Mouse (Mus musculus) urinary bladder, postnatal 36 days (tissue): ENCODE data around the gene Tead1.
A peak's percentile ranks its signal among the peaks of the same experiment; 100 is the strongest.
"Not testable (repeated sequence)": the region's sequence is repeated elsewhere in the genome, so short reads cannot be mapped to it uniquely, and the experiment has no call there.

ENCODE experiments used
- DNase-seq, 2 experiments: peaks; one replicate each; pipeline ENCODE4 v3.0.0; 2022; ENCODE audit warnings: low spot score in 2 of 2, mixed read lengths in 1 of 2

The Tead1 gene

DNA sequence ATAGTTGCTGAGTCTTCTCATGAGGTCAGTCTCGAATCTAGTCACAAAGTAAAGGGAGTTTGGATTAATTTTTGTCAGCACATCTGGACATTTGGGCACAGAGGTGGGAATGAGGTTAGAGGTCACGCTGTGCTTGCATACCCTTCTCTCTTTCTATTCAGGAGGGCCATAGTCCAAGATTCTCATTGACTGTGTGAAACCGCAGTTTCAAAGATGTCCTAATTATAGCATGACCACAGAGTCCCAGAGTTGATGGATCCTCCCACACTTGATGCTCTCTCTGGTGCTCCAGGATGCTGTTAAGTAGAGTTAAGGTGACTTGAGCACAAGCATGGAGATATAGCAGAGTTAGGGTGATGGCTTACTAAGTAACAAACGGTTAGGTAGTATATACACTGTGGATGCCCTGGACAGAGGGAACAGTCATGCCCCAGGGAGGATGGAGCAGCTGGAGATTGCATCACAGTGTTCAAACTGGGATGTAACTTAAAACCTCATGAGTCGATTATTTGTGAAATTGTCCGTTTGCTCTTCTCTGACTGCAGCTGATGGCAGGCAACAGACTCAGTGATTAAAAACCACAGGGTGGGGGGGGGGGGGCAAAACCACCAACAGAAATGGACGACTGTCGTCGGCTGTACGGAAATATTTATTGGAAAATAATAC lies 238.6 kb downstream of the Tead1 start:
- no peak for DNase-seq

DNA sequence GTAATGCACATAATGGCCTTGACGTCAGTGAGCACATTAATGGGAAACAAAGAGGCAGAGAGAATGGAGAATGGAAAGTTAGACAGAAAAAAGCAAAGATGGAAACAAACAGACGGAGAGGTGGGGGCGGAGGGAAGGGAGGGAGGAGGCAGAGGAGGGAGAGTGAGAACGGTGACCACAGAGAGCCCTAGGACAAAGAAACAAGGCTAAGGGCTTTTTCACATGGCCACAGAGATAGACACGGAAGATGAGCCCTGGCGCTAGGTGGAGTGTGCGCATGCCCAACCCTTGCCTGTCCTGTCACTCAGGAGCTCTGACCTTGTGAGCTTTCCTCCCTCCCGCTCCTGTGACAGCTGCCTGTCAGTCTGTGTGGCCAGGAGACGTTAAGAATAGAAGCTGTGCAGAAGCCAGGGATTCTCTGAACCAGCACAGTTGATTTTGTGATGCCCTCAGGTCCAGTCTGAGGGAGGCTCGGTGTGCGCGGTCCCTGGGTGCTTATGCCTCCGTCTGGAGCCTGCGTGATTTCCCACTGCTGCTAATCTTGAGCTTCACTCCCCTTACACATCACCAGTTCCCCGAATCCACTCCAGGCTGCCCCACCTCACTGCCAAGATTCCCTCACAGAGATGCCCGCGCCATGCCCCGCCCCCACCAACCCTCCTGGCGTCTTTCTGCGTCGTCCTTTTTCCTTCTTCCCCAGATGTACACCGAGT lies 239.3 kb downstream of the Tead1 start:
- DNase-seq = no peak

DNA sequence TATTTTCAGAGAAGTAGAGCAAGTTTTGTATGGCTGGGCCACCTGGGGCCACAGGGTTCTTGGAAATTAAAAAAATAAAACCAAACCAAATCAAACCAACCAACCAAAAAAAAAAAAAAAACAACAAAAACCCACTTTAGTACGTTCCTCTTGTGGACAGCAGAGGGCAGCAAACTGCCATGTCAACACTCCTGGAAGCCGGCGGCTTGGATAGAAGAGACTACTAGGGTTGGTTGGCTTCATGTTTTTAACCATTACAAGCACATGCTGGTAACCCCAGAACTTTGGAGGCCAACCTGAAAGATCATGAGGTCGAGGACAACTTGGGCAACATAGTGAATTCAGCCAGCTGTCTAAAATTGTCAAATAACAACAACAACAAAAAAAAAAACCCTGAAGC lies 240.7 kb downstream of the Tead1 start:
- DNase-seq = peak in 1 of 2 experiments; percentile 30

DNA sequence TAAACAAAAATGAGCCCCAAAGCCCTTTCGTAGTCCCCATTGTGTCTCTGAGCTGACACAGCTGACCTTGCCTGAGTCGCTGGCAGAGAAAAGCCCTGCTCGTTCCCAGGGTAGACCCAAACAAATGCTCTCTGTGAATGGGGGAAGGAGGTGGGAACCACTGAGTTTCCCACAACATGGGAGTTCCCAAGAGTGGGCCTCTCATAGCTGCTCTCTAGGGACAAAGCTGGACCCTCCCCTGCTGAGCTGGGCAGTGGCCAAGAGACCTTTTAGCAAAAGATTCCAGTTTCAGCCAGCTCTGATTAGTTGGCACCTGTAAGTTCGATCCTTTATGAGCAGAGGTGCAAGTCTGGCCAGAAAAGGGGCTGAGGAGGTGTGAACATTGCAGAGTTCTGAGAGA lies 243.7 kb downstream of the Tead1 start:
- no peak for DNase-seq

DNA sequence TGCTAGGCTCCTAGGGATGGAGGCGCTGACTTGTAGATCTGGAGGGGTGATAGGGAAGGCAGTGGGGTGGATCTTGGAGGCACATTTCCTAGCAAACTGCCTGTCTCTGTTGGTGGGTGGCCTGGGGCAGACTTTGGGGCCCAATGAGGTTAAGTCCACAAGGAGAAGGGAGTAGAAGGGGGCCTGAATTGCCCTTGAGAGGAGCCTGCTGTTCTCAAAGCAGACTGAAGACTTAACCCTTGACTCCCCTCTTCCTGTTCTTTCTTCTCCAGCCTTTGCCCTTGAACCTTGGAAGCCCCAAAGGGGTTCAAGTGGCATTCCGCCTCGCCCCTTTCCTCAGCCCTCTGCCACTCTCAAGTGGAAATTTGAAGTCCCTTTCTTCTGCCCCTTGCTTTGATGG lies 244.6 kb downstream of the Tead1 start:
- DNase-seq = no peak

DNA sequence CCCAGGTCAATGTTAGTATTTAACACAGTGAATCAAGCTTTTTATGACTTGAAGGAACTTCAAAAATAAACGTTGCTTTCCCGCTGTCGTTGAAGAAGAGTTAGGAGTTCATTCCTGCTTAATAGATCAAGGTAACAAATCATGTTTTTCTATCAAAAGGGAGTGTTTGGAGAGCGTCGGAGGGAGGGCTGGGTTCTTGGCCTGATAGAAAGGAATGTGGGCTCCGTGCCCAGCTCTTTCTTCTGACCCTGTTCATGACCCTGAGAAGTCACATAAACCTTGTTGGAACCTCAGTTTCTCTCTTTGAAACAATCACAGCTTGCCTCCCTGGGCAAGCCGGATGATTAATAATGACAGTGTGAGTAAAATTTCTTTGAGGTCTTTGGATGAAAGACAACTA lies 251.6 kb downstream of the Tead1 start:
- DNase-seq = no peak

DNA sequence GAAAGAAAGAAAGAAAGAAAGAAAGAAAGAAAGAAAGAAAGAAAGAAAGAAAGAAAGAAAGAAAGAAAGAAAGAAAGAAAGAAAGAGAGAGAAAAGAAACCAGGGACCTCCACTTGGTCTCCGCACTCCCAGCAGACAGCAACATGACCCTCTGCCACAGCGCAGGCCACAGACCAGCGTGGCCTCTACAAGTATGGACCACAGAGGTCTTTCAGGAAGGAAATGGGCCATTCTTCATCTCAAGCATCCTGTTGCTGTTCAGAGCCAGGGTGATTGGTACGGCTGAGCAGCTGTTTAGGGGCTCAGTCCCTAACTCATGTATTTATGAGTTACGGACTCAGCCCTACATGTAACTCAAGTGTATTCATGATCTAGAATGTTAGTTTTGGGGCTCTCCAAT lies 256.8 kb downstream of the Tead1 start:
- DNase-seq = not testable (repeated sequence)

DNA sequence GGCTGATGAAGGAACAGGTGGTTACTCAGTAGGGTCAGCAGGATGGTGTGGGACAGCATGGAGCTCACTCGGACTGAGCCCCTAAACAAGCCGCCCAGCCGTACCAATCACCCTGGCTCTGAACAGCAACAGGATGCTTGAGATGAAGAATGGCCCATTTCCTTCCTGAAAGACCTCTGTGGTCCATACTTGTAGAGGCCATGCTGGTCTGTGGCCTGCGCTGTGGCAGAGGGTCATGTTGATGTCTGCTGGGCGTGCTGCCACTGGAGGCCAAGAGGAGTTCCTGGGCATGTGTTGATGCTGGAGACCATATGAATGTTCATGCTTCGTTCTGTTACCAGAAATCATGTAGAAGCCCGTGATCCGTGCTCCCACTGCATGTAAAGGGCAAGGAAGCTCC lies 258.0 kb downstream of the Tead1 start:
- DNase-seq = no peak

DNA sequence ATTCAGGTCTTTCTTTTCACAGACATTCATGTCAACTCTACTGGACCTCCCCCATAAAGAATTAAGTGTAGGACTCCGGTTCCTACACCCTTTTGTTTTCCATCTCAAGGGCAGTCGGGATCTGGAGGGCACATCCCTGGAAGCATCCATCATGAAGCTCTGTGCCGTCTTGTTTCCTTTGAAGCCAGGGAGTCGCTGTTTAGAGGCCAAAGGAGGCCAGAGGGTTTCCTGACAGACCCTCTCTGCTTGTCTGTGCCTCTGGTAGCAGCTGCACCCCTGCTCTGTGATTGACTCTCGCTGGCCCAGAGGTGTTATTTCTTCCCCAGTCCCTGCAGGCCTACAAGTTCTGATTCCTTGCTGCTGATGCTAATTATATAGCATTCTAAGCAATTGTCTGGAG lies 259.8 kb downstream of the Tead1 start:
- DNase-seq = no peak

DNA sequence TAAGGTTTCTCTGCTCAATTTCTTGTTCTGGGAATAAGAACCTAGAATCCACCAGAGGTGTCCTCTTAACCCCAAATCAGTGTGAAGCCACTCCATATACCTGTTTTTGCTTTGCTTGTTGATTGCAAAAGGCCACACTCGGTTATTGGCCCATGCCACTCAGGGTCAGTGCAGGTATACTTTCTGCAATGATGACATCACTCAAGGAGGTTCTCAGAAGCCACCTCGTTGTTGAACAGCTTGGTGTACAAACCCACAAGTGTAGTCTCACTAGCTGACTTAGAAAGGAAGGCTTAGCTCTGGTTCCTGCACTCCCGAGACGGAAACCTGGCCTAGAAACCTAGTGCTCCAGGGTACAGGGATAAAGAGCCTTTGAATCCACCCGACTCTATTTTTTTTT lies 263.4 kb downstream of the Tead1 start:
- no peak for DNase-seq

DNA sequence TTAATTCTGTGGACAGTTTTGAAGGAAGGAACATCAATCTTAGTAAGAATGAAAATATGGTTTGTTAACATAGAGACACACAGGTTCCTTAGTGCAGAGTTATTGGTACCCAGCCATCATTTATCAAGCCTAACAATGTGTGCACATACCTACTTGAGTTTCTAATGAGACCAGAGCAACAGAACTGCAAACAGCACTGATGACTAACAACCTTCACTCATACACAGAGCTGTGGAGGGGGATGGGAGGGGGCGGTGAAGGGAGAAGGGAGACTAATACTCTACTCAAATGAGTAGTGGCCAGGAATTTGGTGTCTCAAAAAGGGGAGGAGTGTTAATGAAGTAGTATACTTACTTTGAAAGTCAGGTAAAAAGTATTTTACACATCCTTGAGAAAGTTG lies 263.9 kb downstream of the Tead1 start:
- DNase-seq = no peak

DNA sequence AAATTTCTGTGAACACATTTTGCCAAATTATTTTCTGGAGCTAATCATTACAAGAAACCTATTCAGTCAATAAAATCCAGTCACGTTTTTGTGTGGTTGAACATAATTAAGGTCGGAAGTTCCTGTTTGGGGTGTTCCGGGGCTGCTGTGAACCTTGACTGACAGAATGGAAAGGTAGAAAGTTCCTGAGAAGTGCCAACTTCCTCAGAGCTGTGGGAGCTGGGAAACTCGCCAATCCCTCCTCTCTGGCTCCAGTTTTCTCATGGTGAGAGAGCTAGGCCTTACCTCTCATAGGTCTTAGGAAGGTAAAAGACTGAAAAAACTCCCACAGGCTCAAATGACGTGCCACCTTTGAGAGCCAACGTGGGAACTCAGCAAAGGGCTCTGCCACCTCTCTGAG lies 267.6 kb downstream of the Tead1 start:
- no peak for DNase-seq

DNA sequence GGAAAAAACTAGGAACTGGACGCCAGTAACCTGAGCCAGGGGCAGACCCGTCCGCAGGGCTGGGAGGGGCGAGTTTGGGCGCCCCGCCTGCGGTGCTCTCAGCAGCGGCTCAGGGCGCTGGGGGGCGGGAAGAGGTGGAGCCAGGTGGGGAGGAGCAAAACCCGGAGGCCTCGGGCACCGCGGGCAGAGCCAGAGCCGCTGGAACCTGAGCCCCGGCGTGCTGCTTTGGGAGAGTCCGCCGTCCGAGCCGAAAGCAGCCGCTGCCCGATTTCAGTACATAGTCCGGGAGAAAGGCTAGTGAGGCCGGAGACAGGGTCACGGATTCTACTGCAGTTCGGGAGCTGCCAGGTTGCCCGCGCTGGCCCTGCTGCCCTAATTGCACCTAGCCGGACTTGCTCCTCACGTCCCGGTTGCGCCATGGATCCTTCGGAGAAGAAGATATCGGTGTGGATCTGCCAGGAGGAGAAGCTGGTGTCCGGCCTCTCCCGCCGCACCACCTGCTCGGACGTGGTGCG lies 274.7 kb downstream of the Tead1 start, which contains the start of gene Rassf10:
Rassf10 (plus strand) TSS at position 186 of the 515 bp plus-strand sequence.
- peak; percentile 84 to 88 for DNase-seq

DNA sequence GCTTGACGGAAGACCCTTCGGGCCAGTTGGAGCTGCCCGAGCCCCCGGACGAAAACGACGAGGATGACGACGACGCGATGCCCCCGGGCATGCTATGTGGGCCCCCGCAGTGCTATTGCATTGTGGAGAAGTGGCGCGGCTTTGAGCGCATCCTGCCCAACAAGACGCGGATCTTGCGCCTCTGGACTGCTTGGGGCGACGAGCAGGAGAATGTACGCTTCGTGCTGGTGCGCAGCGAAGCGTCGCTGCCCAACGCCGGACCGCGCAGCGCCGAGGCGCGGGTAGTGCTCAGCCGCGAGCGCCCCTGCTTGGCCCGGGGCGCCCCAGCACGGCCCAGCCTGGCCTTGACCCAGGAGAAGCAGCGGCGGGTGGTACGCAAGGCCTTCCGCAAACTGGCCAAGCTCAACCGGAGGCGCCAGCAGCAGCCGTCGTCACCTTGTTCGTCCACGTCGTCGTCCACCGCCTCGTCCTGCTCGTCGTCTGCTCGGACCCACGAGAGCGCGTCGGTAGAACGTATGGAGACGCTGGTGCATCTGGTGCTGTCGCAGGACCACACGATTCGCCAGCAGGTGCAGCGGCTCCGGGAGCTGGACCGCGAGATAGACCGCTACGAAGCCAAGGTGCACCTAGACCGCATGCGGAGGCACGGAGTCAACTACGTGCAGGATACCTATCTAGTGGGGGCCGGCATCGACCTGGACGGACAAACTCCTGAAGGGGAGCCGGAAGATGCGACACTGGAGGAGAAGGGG lies 275.4 kb downstream of the Tead1 start:
- peak in 1 of 2 experiments; percentile 28 for DNase-seq

DNA sequence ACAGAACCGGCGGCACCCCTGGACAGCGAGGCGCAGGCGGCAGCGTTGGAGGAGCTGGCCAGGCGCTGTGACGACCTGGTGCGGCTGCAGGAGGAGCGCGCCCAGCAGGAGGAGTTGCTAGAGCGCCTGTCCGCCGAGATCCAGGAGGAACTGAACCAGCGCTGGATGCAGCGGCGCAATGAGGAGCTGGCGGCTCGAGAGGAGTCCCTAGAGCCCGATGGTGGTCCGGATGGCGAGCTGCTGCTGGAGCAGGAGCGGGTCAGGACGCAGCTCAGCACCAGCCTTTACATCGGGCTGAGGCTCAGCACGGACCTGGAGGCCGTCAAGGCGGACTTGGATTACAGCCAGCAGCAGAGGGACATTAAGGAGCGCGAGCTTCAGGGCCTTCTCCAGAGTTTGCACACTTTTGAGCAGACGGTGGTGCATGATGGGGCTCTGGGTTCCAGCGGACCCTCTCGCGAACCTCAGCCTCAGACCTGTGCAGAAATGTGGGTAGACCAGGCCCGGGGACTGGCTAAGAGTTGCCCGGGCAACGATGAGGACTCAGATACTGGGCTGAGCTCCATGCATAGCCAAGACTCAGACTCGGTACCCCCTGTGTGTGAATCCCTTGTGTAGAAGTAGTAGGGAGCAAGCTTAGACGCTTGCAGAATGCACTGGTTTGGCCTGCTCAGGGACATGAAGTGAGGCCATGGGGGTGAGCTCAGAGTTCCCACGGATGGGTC lies 276.1 kb downstream of the Tead1 start:
- DNase-seq = peak in 1 of 2 experiments; percentile 27

DNA sequence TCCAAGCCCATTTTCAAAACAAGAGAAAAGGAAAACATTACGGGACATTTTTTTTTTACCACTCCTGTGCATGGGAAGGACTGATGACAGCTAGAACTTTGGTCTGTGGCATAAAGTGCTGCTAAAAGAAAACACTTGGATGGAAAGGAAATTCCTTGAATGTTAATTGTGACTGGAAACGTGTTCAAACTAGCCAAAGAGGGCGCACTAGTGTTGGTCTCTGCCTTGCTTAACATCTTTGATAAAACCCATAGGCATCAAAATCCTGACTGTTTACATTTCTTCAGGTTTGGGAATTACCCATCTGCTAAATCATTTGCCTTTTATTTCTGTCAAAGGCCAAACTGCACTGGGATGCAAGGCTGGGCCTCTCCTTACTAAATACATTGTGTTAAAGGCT lies 276.8 kb downstream of the Tead1 start:
- DNase-seq = no peak
